Mouse (Mus musculus) hindbrain, postnatal 0 days (tissue): ENCODE results near the gene Mpo. TPM values are rescaled to one million over a fixed set of nuclear protein-coding genes. Genes with fewer than 3 reads are reported as not detected.
A peak's percentile ranks its signal among the peaks of the same experiment; 100 is the strongest.

Experiments used
- ATAC-seq: fragments of 200-750 bp; cut with Nextera tagmentation; 2 replicates; pipeline ENCODE4 v1.8.0; 2017; ENCODE audit warnings: mild to moderate bottlenecking, moderate TSS enrichment, moderate library complexity
- DNase-seq: peaks from one replicate; pipeline ENCODE4 v3.0.0-alpha.2; 2015; ENCODE audit warnings: low spot score
- H3K27ac ChIP-seq: fragments of 300-500 bp; sonication (generic); 2 replicates; pipeline ENCODE4 v1.5.1; 2014; ENCODE audit warnings: mild to moderate bottlenecking
- H3K27me3 ChIP-seq: fragments of 300-500 bp; sonication (generic); 2 replicates; pipeline ENCODE4 v1.6.1; 2014; ENCODE audit warnings: low read length, mixed read lengths; ENCODE audit not compliant: insufficient read depth
- H3K36me3 ChIP-seq: fragments of 300-500 bp; sonication (generic); 2 replicates; pipeline ENCODE4 v1.6.1; 2014; ENCODE audit warnings: low read length, mixed read lengths; ENCODE audit not compliant: insufficient read depth
- H3K4me1 ChIP-seq: fragments of 300-500 bp; sonication (generic); 2 replicates; pipeline ENCODE4 v1.6.1; 2014; ENCODE audit warnings: antibody characterized with exemption, low read length, mixed read lengths; ENCODE audit not compliant: insufficient read depth
- H3K4me2 ChIP-seq: fragments of 300-500 bp; sonication (generic); 2 replicates; pipeline ENCODE4 v1.6.1; 2014; ENCODE audit warnings: low read depth, mild to moderate bottlenecking, low read length, moderate library complexity, mixed read lengths
- H3K4me3 ChIP-seq: fragments of 300-500 bp; sonication (generic); 2 replicates; pipeline ENCODE4 v1.5.1; 2014; ENCODE audit warnings: low read length
- H3K9ac ChIP-seq: fragments of 300-500 bp; sonication (generic); replicated peaks from 2 replicates; pipeline ENCODE4 v1.6.1; 2014; ENCODE audit warnings: mild to moderate bottlenecking, low read length, moderate library complexity, mixed read lengths
- H3K9me3 ChIP-seq: fragments of 300-500 bp; sonication (generic); 2 replicates; pipeline ENCODE4 v1.6.1; 2016; ENCODE audit warnings: low read length, mixed read lengths
- CTCF ChIP-seq: IDR thresholded peaks from 2 replicates; pipeline ENCODE4 v1.5.1; 2016; ENCODE audit warnings: antibody characterized with exemption, control low read depth, low read depth
- WGBS: fragments of 180-500 bp; shearing (Covaris S2); extraction: QIAGEN DNeasy Blood & Tissue Kit; methylation state at CpG from one replicate; pipeline ENCODE4 v1.1.7; 2014; 5-methylcytosine and 5-hydroxymethylcytosine counted together
- polyA plus RNA-seq: library from polyadenylated mRNA; unstranded; fragments of >200 nt; fragmentation: Nextera tagmentation; extraction: Ambion mirVana; gene quantifications from 2 replicates; pipeline ENCODE4 v1.2.1, GENCODE M21; 2015
- total RNA-seq: library from RNA; depleted of rRNA; stranded (reverse); fragments of >200 nt; gene quantifications from 2 replicates; pipeline ENCODE4 v1.2.3, GENCODE M21; 2014

Mpo gene
- total and polyA plus RNA-seq, 2 experiments from 2014 or later = 0.10 to 0.37 TPM

DNA sequence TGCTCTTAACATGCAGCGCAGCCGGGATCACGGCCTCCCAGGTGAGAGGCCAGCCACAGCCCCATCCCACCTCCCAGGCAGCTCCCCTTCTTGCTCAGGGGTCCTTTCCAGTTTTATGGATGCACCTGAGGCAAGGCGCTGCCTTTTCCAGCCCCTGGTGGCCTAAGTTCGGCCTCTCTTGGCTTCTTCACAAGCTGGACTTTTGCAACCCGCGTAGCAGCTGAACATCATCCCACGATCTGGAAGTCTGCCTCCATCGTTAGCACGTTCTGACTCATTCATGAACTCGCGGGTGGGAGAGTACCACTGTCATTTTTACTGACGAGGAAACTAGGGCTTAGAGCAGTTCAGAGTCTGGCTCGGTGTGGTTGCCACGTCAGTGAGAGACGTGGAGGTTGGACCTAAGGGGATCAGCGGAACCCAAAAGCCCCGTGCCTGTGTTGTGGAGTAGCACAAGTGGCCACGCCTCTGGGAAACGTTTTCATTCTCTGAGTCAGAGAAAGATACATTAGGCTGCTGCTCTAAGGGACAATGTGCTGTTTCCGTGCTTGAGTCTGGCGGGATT lies 8.4 kb downstream of the Mpo start:
- WGBS = 88% methylated on average over 22 of the region's 22 CpGs
- TF ChIP-seq CTCF = no peak
- Histone ChIP-seq H3K27me3 (no peaks in the 10 kb centered on the region), H3K4me1 (0 out of 2 replicates have a peak, but pooled peaks cover 6% of the 10 kb centered on the region), H3K36me3 (no peaks in the 10 kb centered on the region), H3K9me3 (no peaks in the 10 kb centered on the region), H3K9ac (no peak overlapping the region), H3K4me3 (no peak overlapping the region), H3K4me2 (no peak overlapping the region), H3K27ac (no peak overlapping the region)
- no peak for ATAC-seq
- DNase-seq = no peak

GRCm38 (mm10) chr11:87802621-87803020 lies 9.2 kb downstream of the Mpo start:
- H3K9ac ChIP-seq = no peak overlapping the region
- 0 out of 2 replicates have a peak, but pooled peaks cover 6% of the 10 kb centered on the region for H3K4me1 ChIP-seq
- peak; percentile 67 for TF ChIP-seq CTCF
- WGBS = 39% methylated on average over 14 of the region's 14 CpGs
- H3K36me3 ChIP-seq = no peaks in the 10 kb centered on the region
- DNase-seq (peak; percentile 39), ATAC-seq (0 out of 2 replicates have a peak, but pooled peaks have one; percentile 18)
- H3K4me3 ChIP-seq = no peak overlapping the region
- no peaks in the 10 kb centered on the region for H3K27me3 ChIP-seq
- H3K9me3 ChIP-seq = no peaks in the 10 kb centered on the region
- H3K4me2 ChIP-seq = 0 out of 2 replicates have a peak overlapping the region, but pooled peaks have one; percentile 10
- H3K27ac ChIP-seq = no peak overlapping the region

- ATAC-seq = no peak
- no peak overlapping the region for H3K9ac ChIP-seq
- H3K4me3 ChIP-seq = no peak overlapping the region
- H3K9me3 ChIP-seq = no peaks in the 10 kb centered on the region
- DNase-seq = no peak
- H3K27ac ChIP-seq = no peak overlapping the region
- no peaks in the 10 kb centered on the region for H3K36me3 ChIP-seq
- no peak overlapping the region for H3K4me2 ChIP-seq
- H3K4me1 ChIP-seq = 0 out of 2 replicates have a peak, but pooled peaks cover 6% of the 10 kb centered on the region
- peak; percentile 46 for TF ChIP-seq CTCF
- H3K27me3 ChIP-seq = no peaks in the 10 kb centered on the region
- 67% methylated on average over 1 of the region's 1 CpGs for WGBS
These were observed 12.1 kb downstream of the Mpo start for GRCm38 (mm10) chr11:87805448-87805847.

GRCm38 (mm10) chr11:87807433-87807832 lies 14.1 kb downstream of the Mpo start:
- Histone ChIP-seq H3K36me3 (no peaks in the 10 kb centered on the region), H3K4me2 (no peak overlapping the region), H3K4me1 (0 out of 2 replicates have a peak, but pooled peaks cover 8% of the 10 kb centered on the region), H3K27ac (no peak overlapping the region), H3K4me3 (no peak overlapping the region), H3K9me3 (no peaks in the 10 kb centered on the region), H3K9ac (no peak overlapping the region), H3K27me3 (no peaks in the 10 kb centered on the region)
- DNase-seq (no peak), ATAC-seq (no peak)
- no peak for TF ChIP-seq CTCF
- 89% methylated on average over 6 of the region's 6 CpGs for whole genome bisulfite sequencing

- no peaks in the 10 kb centered on the region for H3K36me3 ChIP-seq
- H3K27me3 ChIP-seq = no peaks in the 10 kb centered on the region
- no peak overlapping the region for H3K27ac ChIP-seq
- 0 out of 2 replicates have a peak, but pooled peaks cover 3% of the 10 kb centered on the region for H3K4me1 ChIP-seq
- DNase-seq = no peak
- no peak overlapping the region for H3K4me3 ChIP-seq
- no peaks in the 10 kb centered on the region for H3K9me3 ChIP-seq
- WGBS = 84% methylated on average over 7 of the region's 7 CpGs
- no peak overlapping the region for H3K9ac ChIP-seq
- no peak for ATAC-seq
- TF ChIP-seq CTCF = no peak
- no peak overlapping the region for H3K4me2 ChIP-seq
These were observed 14.9 kb downstream of the Mpo start for GRCm38 (mm10) chr11:87808236-87808635.

GRCm38 (mm10) chr11:87811396-87811795 lies 18.0 kb downstream of the Mpo start:
- H3K36me3 ChIP-seq = no peaks in the 10 kb centered on the region
- no peak overlapping the region for H3K9ac ChIP-seq
- ATAC-seq (peak; percentile 70; the same call in 1 of the 2 replicates), DNase-seq (peak; percentile 52)
- 21% methylated on average over 4 of the region's 4 CpGs for WGBS
- TF ChIP-seq CTCF = no peak
- 0 out of 2 replicates have a peak, but pooled peaks cover 3% of the 10 kb centered on the region for H3K4me1 ChIP-seq
- no peak overlapping the region for H3K4me3 ChIP-seq
- no peaks in the 10 kb centered on the region for H3K27me3 ChIP-seq
- peak overlapping the region; percentile 51; the same call in 1 of the 2 replicates for H3K27ac ChIP-seq
- no peak overlapping the region for H3K4me2 ChIP-seq
- H3K9me3 ChIP-seq = no peaks in the 10 kb centered on the region

DNA sequence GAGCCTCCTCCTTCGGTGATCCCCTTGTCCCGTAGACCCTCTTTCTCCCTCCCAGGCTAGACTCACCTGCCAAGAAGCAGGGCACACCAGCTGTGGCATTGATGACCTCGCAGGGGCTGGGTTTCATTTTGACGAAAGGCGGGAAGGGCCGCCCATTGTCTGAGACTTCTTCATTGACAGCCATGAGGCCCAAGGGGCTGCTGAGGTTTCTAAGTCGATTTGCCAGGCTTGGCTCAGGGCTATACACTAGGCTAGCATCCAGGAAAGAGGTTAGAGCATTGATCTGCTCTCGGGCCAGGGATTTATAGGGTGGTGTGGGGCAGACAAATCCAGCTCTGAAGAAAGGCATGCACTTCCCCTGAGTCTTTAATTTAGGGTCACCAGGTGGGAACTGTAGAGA lies 21.4 kb downstream of the Mpo start:
- 43% methylated on average over 8 of the region's 8 CpGs for WGBS
- Histone ChIP-seq H3K4me2 (no peak overlapping the region), H3K4me3 (no peak overlapping the region), H3K27me3 (no peaks in the 10 kb centered on the region), H3K36me3 (no peaks in the 10 kb centered on the region), H3K9me3 (no peaks in the 10 kb centered on the region), H3K4me1 (peaks cover 9% of the 10 kb centered on the region; the same call in 1 of the 2 replicates), H3K27ac (no peak overlapping the region), H3K9ac (no peak overlapping the region)
- DNase-seq = peak; percentile 25
- no peak for TF ChIP-seq CTCF
- no peak for ATAC-seq
